In genomic region chr1:134093771-134094526, GRCm38 (mm10) we compare ENCODE assay signal across 8 mouse cellular contexts. TPM values are rescaled to one million over a fixed set of nuclear protein-coding genes. Genes with fewer than 3 reads are reported as not detected.
A peak's percentile ranks its signal among the peaks of the same experiment; 100 is the strongest.
DNase-seq lines count a peak whose midpoint lies in the region; ATAC-seq and TF ChIP-seq lines count a peak whose summit lies in the region.

No protein-coding gene starts in this region.

- peak overlapping the region; percentile 37 for H3K9ac ChIP-seq in CH12.LX (ENCODE audit: insufficient read depth, low read depth)
- peak overlapping the region; percentile 73 for H3K9ac ChIP-seq in heart, embryonic 11.5 days (ENCODE audit: low read depth, low read length)
- H3K9ac ChIP-seq in liver, embryonic 11.5 days (ENCODE audit: low read depth, low read length) = peak overlapping the region; percentile 67

- no peak for TF ChIP-seq CTCF in CH12.LX (conservative IDR thresholded peaks at IDR 0.05 in 1 of 2, IDR thresholded peaks at IDR 0.05 in 1 of 2; ENCODE audit: low read depth in 2 of 2, low read length in 2 of 2)

- peak overlapping the region; percentile 69 for H3K4me3 ChIP-seq in erythroblast, embryonic 14.5 days (replicated peaks)
- peak overlapping the region; percentile 14 to 56 (median 48) for H3K4me3 ChIP-seq in CH12.LX (replicated peaks in 1 of 3; ENCODE audit: low read depth in 2 of 3, low read length in 2 of 3, poor library complexity in 1 of 3)
- H3K4me3 ChIP-seq in heart, embryonic 11.5 days (ENCODE audit: low read depth, low read length) = no peak overlapping the region; the same call in 1 of the 2 replicates
- peak overlapping the region; percentile 53; the same call in 1 of the 2 replicates for H3K4me3 ChIP-seq in liver, embryonic 11.5 days (ENCODE audit: low read depth, low read length)

- peak; percentile 63 for TF ChIP-seq POLR2A in CH12.LX (IDR thresholded peaks at IDR 0.05; ENCODE audit: low read depth, low read length)

- peak overlapping the region; percentile 83 for H3K4me2 ChIP-seq in CH12.LX (ENCODE audit: insufficient read depth, low read depth, poor library complexity, severe bottlenecking)
- H3K4me2 ChIP-seq in heart, embryonic 11.5 days = peak overlapping the region; percentile 67
- peak overlapping the region; percentile 88 for H3K4me2 ChIP-seq in liver, embryonic 11.5 days

- H3K9me3 ChIP-seq in erythroblast, embryonic 14.5 days (ENCODE audit: control insufficient read depth, low read length) = no peaks in the 10 kb centered on the region
- no peaks in the 10 kb centered on the region for H3K9me3 ChIP-seq in CH12.LX (replicated peaks; ENCODE audit: low read length)
- H3K9me3 ChIP-seq in heart, embryonic 11.5 days (replicated peaks; ENCODE audit: control insufficient read depth, low read length) = no peaks in the 10 kb centered on the region
- no peaks in the 10 kb centered on the region for H3K9me3 ChIP-seq in liver, embryonic 11.5 days (ENCODE audit: control insufficient read depth, low read length)

- in situ Hi-C loops in CH12.LX (cut with MboI; ENCODE audit: low pct_ligation_motif_present, low pct_unique_long_range_greater_than_20kb, low sequenced_read_pairs) = no loop called here

- intact Hi-C loops in left cerebral cortex, postnatal 4 days (cut with DNase I) = no loop called here

- peak; percentile 79 for TF ChIP-seq EP300 in CH12.LX (IDR thresholded peaks at IDR 0.05; ENCODE audit: low read length)

- TF ChIP-seq RAD21 in CH12.LX (IDR thresholded peaks at IDR 0.05; ENCODE audit: low read depth, low read length) = no peak; the same call in 1 of the 2 replicates

- peaks cover 94% of the 10 kb centered on the region for H3K4me1 ChIP-seq in erythroblast, embryonic 14.5 days (ENCODE audit: control insufficient read depth)
- H3K4me1 ChIP-seq in CH12.LX (ENCODE audit: control insufficient read depth in 1 of 2, insufficient read depth in 2 of 2) = peaks cover 18 to 43% of the 10 kb centered on the region in 2 experiments
- H3K4me1 ChIP-seq in heart, embryonic 11.5 days (ENCODE audit: control insufficient read depth, insufficient read depth, low read length) = peaks cover 48% of the 10 kb centered on the region
- peaks cover 46% of the 10 kb centered on the region for H3K4me1 ChIP-seq in liver, embryonic 11.5 days (replicated peaks; ENCODE audit: control insufficient read depth, insufficient read depth, low read length)

- 62% methylated on average over 13 of the region's 13 CpGs for WGBS in heart, embryonic 11.5 days (ENCODE audit: insufficient replicate concordance)
- WGBS in liver, embryonic 11.5 days = 59% methylated on average over 13 of the region's 13 CpGs

- H3K27me3 ChIP-seq in erythroblast, embryonic 14.5 days (ENCODE audit: control insufficient read depth) = peaks cover 11% of the 10 kb centered on the region
- peaks cover 49% of the 10 kb centered on the region for H3K27me3 ChIP-seq in CH12.LX (replicated peaks)
- H3K27me3 ChIP-seq in heart, embryonic 11.5 days (ENCODE audit: control insufficient read depth, insufficient read depth, low read length) = no peaks in the 10 kb centered on the region
- peaks cover 2% of the 10 kb centered on the region; the same call in 1 of the 2 replicates for H3K27me3 ChIP-seq in liver, embryonic 11.5 days (replicated peaks; ENCODE audit: control insufficient read depth, insufficient read depth, low read length)

- H3K27ac ChIP-seq in CH12.LX (ENCODE audit: insufficient read depth, low read depth) = peak overlapping the region; percentile 82
- peak overlapping the region; percentile 83 for H3K27ac ChIP-seq in heart, embryonic 11.5 days (ENCODE audit: low read depth, low read length)
- H3K27ac ChIP-seq in liver, embryonic 11.5 days (ENCODE audit: low read depth, low read length) = peak overlapping the region; percentile 81; the same call in 1 of the 2 replicates

- no peak for ATAC-seq in erythroblast, adult 5-6 weeks (replicated peaks; ENCODE audit: low FRiP score, poor library complexity, severe bottlenecking)
- no peak for ATAC-seq in heart, embryonic 11.5 days (replicated peaks; ENCODE audit: insufficient number of reproducible peaks, low FRiP score, low TSS enrichment)
- no peak for ATAC-seq in liver, embryonic 11.5 days (replicated peaks; ENCODE audit: low FRiP score)

- peak; percentile 85 for DNase-seq in CH12.LX (ENCODE audit: extremely low read depth)
- no peak for DNase-seq in liver, embryonic 11.5 days (ENCODE audit: low spot score)
- DNase-seq in monocyte, adult 2 months (ENCODE audit: low read depth in 1 of 2, low spot score in 2 of 2) = peak; percentile 80 to 82
- no peak for DNase-seq in left cerebral cortex, postnatal 4 days
- no peak for DNase-seq in frontal cortex, postnatal 36 days (ENCODE audit: low spot score in 2 of 2)

- no peaks in the 10 kb centered on the region for H3K79me2 ChIP-seq in CH12.LX (replicated peaks; ENCODE audit: control insufficient read depth, extremely low read depth, insufficient read depth, poor library complexity, severe bottlenecking)

- peaks cover 3% of the 10 kb centered on the region; the same call in 1 of the 2 replicates for H3K36me3 ChIP-seq in erythroblast, embryonic 14.5 days (ENCODE audit: control insufficient read depth)
- no peaks in the 10 kb centered on the region for H3K36me3 ChIP-seq in CH12.LX (replicated peaks in 1 of 2; ENCODE audit: control insufficient read depth in 1 of 2, insufficient read depth in 1 of 2, low read length in 1 of 2)
- H3K36me3 ChIP-seq in heart, embryonic 11.5 days (ENCODE audit: control insufficient read depth, insufficient read depth, low read length) = no peaks in the 10 kb centered on the region
- no peaks in the 10 kb centered on the region for H3K36me3 ChIP-seq in liver, embryonic 11.5 days (ENCODE audit: control insufficient read depth, insufficient read depth, low read length)

- dilution Hi-C loops in CH12.LX (cut with MboI; ENCODE audit: extremely low pct_ligation_motif_present, extremely low pct_unique_long_range_greater_than_20kb, low sequenced_read_pairs) = no loop called here

TF ChIP-seq in CH12.LX, 34 proteins besides CTCF, POLR2A, EP300 and RAD21 (continues in another document):
- TF ChIP-seq SMC3 (IDR thresholded peaks at IDR 0.05; ENCODE audit: low read depth, low read length) (0 out of 2 replicates have a peak, but pooled peaks have one; percentile 2), ZKSCAN1 (IDR thresholded peaks at IDR 0.05; ENCODE audit: borderline replicate concordance, low read depth, low read length) (no peak), POLR2AphosphoS2 (IDR thresholded peaks at IDR 0.05; ENCODE audit: low read depth, low read length) (no peak), MXI1 (IDR thresholded peaks at IDR 0.05; ENCODE audit: low read depth, low read length) (no peak), ETS1 (conservative IDR thresholded peaks at IDR 0.05; ENCODE audit: low read depth, low read length) (peak; percentile 52), USF1 (IDR thresholded peaks at IDR 0.05; ENCODE audit: low read depth, low read length) (no peak), SIN3A (IDR thresholded peaks at IDR 0.05; ENCODE audit: low read length) (peak; percentile 16; the same call in 1 of the 2 replicates), USF2 (conservative IDR thresholded peaks at IDR 0.05; ENCODE audit: low read depth, low read length) (no peak), TCF12 (IDR thresholded peaks at IDR 0.05; ENCODE audit: low read depth, low read length) (peak; percentile 63; the same call in 1 of the 2 replicates), RCOR1 (conservative IDR thresholded peaks at IDR 0.05; ENCODE audit: low read depth, low read length) (no peak), ZMIZ1 (IDR thresholded peaks at IDR 0.05; ENCODE audit: low read depth, low read length) (no peak), MAX (IDR thresholded peaks at IDR 0.05; ENCODE audit: low read length) (no peak), UBTF (IDR thresholded peaks at IDR 0.05; ENCODE audit: low read depth, low read length) (no peak), PAX5 (IDR thresholded peaks at IDR 0.05; ENCODE audit: low read length) (no peak), BHLHE40 (IDR thresholded peaks at IDR 0.05; ENCODE audit: low read depth, low read length) (peak; percentile 37; the same call in 1 of the 2 replicates), GABPA (IDR thresholded peaks at IDR 0.05; ENCODE audit: insufficient replicate concordance, low read depth, low read length) (no peak), NRF1 (IDR thresholded peaks at IDR 0.05; ENCODE audit: low read depth, low read length) (no peak)

RNA-seq across cellular contexts. Expression of gene Btg2, which starts 15.0 kb away (rescaled TPM):
- polyA plus RNA-seq in erythroblast, embryonic 14.5 days (2012) = 13.2 and 14.8 TPM in 2 replicates
- 173 and 183 TPM in 2 replicates for total RNA-seq in erythroblast, adult 5-6 weeks (2015; ENCODE audit: low replicate concordance)
- 354 and 411 TPM in 2 replicates for total RNA-seq in erythroblast, adult 5-6 weeks (2017; ENCODE audit: low replicate concordance)
- total RNA-seq in CH12.LX (2012; rRNA removed) = 11.6 and 14.4 TPM in 2 replicates
- 14.8 and 19.7 TPM in 2 replicates for total RNA-seq in CH12.LX (2014; rRNA removed)
- polyA plus RNA-seq in CH12.LX (2012; ENCODE audit: insufficient read length, low read depth) = 6.9 and 7.2 TPM in 2 replicates
- polyA plus RNA-seq in heart, embryonic 11.5 days (2014; fragmentation: Nextera tagmentation; extraction: Ambion mirVana) = 31.7 and 35.6 TPM in 2 replicates
- polyA plus RNA-seq in liver, embryonic 11.5 days (2014; fragmentation: Nextera tagmentation; extraction: Ambion mirVana) = 38.6 and 39.9 TPM in 2 replicates
- 1 to 10 TPM; 7.9 to 8.1 TPM for total RNA-seq in left cerebral cortex, postnatal 4 days (2021)

RNA-seq across cellular contexts. Expression of gene Chit1, which starts 17.1 kb away (rescaled TPM):
- not detected in 2 replicates for polyA plus RNA-seq in erythroblast, embryonic 14.5 days (2012)
- 1.3 and 2.9 TPM in 2 replicates for total RNA-seq in erythroblast, adult 5-6 weeks (2015; ENCODE audit: low replicate concordance)
- 0.28 TPM in 1 of 2 replicates, not detected in the other for total RNA-seq in erythroblast, adult 5-6 weeks (2017; ENCODE audit: low replicate concordance)
- total RNA-seq in CH12.LX (2012; rRNA removed) (0.25 and 0.71 TPM in 2 replicates), CH12.LX (2014; rRNA removed) (0.28 and 0.47 TPM in 2 replicates)
- polyA plus RNA-seq in CH12.LX (2012; ENCODE audit: insufficient read length, low read depth) = 0.18 and 0.36 TPM in 2 replicates
- 1.7 and 1.9 TPM in 2 replicates for polyA plus RNA-seq in heart, embryonic 11.5 days (2014; fragmentation: Nextera tagmentation; extraction: Ambion mirVana)
- polyA plus RNA-seq in liver, embryonic 11.5 days (2014; fragmentation: Nextera tagmentation; extraction: Ambion mirVana) = not detected in 2 replicates
- under 1 TPM; 0.48 to 0.54 TPM for total RNA-seq in left cerebral cortex, postnatal 4 days (2021)

RNA-seq across cellular contexts. Expression of gene Fmod, which starts 56.9 kb away (rescaled TPM):
- polyA plus RNA-seq in erythroblast, embryonic 14.5 days (2012) = not detected in 2 replicates
- not detected in 2 replicates for total RNA-seq in erythroblast, adult 5-6 weeks (2015; ENCODE audit: low replicate concordance)
- not detected in 2 replicates for total RNA-seq in erythroblast, adult 5-6 weeks (2017; ENCODE audit: low replicate concordance)
- total RNA-seq in CH12.LX (2012; rRNA removed) (not detected in 2 replicates), CH12.LX (2014; rRNA removed) (not detected in 2 replicates)
- not detected in 2 replicates for polyA plus RNA-seq in CH12.LX (2012; ENCODE audit: insufficient read length, low read depth)
- polyA plus RNA-seq in heart, embryonic 11.5 days (2014; fragmentation: Nextera tagmentation; extraction: Ambion mirVana) = 10.6 and 13.4 TPM in 2 replicates
- polyA plus RNA-seq in liver, embryonic 11.5 days (2014; fragmentation: Nextera tagmentation; extraction: Ambion mirVana) = 2.7 and 3.9 TPM in 2 replicates
- total RNA-seq in left cerebral cortex, postnatal 4 days (2021) = 10 to 100 TPM; 19.0 to 20.0 TPM

Comparison
In these comparisons a context has a peak if more than half of its experiments do, and no peak if none do; other contexts are left out.
1. DNase-seq: peak in CH12.LX (single experiment) and monocyte, adult 2 months (2 of 2); none in liver, embryonic 11.5 days (single experiment), left cerebral cortex, postnatal 4 days (single experiment) and frontal cortex, postnatal 36 days (0 of 2).
2. Peak in every context shown above with its lines, with median percentiles within 50 percentile points of each other: H3K27ac ChIP-seq, H3K4me2 ChIP-seq and H3K9ac ChIP-seq.